Mouse (Mus musculus) inflammation-experienced regulatory T-cells, adult 6 months (primary cell): Measurements from ENCODE around the gene Sult1d1. TPM values are rescaled to one million over a fixed set of nuclear protein-coding genes. Genes with fewer than 3 reads are reported as not detected.

Experiments
- polyA plus RNA-seq, 3 experiments: library from polyadenylated mRNA; unstranded; fragments of 100-300 nt; shearing (Covaris generic); gene quantifications; one replicate each; pipeline ENCODE4 v1.2.1; 2017

The Sult1d1 gene
- polyA plus RNA-seq, 3 experiments from 2014 or later = 0.19 TPM; not detected in 2

Other genes with a start within 250 kb of the Sult1d1 start
- not detected for gene Ugt2a3, start 231.8 kb downstream of the Sult1d1 start, polyA plus RNA-seq
- not detected for gene Ugt2b38, start 144.8 kb downstream of the Sult1d1 start, polyA plus RNA-seq
- gene Ugt2a2, start 86.8 kb downstream of the Sult1d1 start, polyA plus RNA-seq = not detected
- gene Gm43638, start 82.2 kb downstream of the Sult1d1 start, polyA plus RNA-seq = not detected
- not detected for gene Ugt2a1, start 78.2 kb downstream of the Sult1d1 start, polyA plus RNA-seq
- not detected for gene Sult1b1, start 30.8 kb downstream of the Sult1d1 start, polyA plus RNA-seq
- gene Sult1e1, start 22.6 kb upstream of the Sult1d1 start, polyA plus RNA-seq = not detected
- gene Csn1s1, start 97.2 kb upstream of the Sult1d1 start, polyA plus RNA-seq = not detected
- gene Csn2, start 130.6 kb upstream of the Sult1d1 start, polyA plus RNA-seq = not detected
- gene Csn1s2a, start 205.5 kb upstream of the Sult1d1 start, polyA plus RNA-seq = not detected
- gene Csn1s2b, start 239.1 kb upstream of the Sult1d1 start, polyA plus RNA-seq = under 1 TPM in 1 of 3 experiments, not detected in 2; 0.43 TPM